Mouse (Mus musculus) bone marrow, adult 2 months (tissue): ENCODE data around the gene Rnf169.

Source experiments
- CTCF ChIP-seq: fragments of 200-500 bp; IDR thresholded peaks from 2 replicates; pipeline ENCODE4 v1.5.1; 2011; ENCODE audit warnings: low read length, control low read depth; ENCODE audit not compliant: control insufficient read depth, insufficient read depth
- POLR2A ChIP-seq: fragments of 200-500 bp; IDR thresholded peaks from 2 replicates; pipeline ENCODE4 v1.6.1; 2011; ENCODE audit warnings: low read depth, mild to moderate bottlenecking, control low read depth, low read length, borderline replicate concordance; ENCODE audit not compliant: control insufficient read depth

DNA sequence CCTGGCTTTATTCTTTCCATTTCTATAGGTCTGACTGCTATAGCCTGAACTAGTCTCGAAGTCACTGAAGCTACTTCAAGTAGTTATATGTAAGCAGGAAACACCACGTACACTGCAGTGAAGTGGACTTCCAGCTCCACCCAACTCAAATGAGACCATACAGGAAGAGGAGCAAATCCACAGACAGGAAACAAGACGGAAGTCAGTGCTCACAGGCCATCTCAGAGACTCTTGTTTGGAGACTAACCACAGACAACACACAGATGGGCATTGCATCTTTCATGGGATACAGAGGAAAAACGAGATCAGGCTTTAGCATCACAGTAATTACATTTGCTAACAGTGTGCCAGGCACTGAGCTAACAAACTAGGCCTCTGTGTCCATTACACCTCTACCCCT, 33.9 kb downstream of the Rnf169 start:
- TF ChIP-seq POLR2A (no peak), CTCF (no peak)
